Mouse (Mus musculus): Measurements from ENCODE around the gene Tubb2a. TPM values are rescaled to one million over a fixed set of nuclear protein-coding genes. Genes with fewer than 3 reads are reported as not detected.

Gene Tubb2a
- polyA plus RNA-seq, 1 experiment from 2014 or later, result 68.2 TPM

DNA sequence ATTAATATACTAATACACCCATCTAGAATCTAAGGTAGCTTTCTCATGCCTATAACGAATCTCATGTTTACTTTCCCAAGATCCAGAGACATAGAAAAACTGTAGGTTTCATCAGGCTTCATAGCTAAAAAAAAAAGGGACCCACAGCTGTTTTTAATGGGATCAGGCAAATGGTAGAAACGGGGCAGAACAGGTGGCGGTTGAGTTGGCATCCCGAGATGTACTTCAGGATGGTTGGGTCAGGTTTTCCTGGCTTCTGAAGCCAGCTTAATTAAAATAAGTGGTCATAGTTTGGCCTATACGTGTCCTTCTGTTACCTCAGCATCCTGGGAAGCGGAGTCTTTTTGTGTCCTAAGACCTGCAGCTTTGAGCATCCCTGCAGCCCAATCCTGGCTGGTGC lies 6.0 kb downstream of the Tubb2a start:
- Histone ChIP-seq H3K9ac (ENCODE audit: low read depth, low read length) (no peak overlapping the region), H3K9me3 (replicated peaks; ENCODE audit: control insufficient read depth, low read length) (no peaks in the 10 kb centered on the region), H3K27ac (ENCODE audit: low read length) (no peak overlapping the region), H3K27me3 (ENCODE audit: control insufficient read depth, insufficient read depth, low read depth, low read length) (no peaks in the 10 kb centered on the region), H3K36me3 (ENCODE audit: control insufficient read depth, insufficient read depth) (no peaks in the 10 kb centered on the region), H3K4me2 (ENCODE audit: low read depth, low read length) (no peak overlapping the region), H3K4me3 (ENCODE audit: low read depth, low read length) (no peak overlapping the region), H3K4me1 (ENCODE audit: control insufficient read depth, low read depth, low read length) (peaks cover 8% of the 10 kb centered on the region)
- 73% methylated on average over 6 of the region's 6 CpGs for WGBS (ENCODE audit: insufficient replicate concordance)
- no peak for ATAC-seq (ENCODE audit: low read depth)

DNA sequence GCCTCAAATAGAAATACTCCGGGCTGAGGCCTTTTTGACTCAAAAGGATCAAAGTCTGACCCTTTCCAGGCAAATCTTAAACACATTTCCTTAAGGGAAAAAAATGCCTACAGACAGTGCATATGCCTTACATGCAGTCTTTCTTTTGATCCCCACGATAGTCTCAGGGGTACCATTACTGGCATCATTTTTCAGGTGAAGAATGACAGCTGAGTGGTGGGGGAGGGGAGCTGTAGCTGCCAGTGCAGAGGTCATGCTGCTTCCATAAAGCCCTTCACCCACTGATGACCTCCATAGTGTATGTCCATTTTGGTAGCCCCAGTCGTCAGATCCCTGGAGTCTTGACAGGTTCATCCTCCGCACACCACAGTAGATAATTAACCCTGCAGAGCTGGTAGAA lies 7.5 kb downstream of the Tubb2a start:
- ATAC-seq (ENCODE audit: low read depth), result no peak; the same call in 1 of the 2 replicates
- peaks cover 3% of the 10 kb centered on the region for H3K4me1 ChIP-seq (ENCODE audit: control insufficient read depth, low read depth, low read length)
- no peak overlapping the region for H3K9ac ChIP-seq (ENCODE audit: low read depth, low read length)
- no peak overlapping the region for H3K4me3 ChIP-seq (ENCODE audit: low read depth, low read length)
- WGBS (ENCODE audit: insufficient replicate concordance), result 69% methylated on average over 4 of the region's 4 CpGs
- no peaks in the 10 kb centered on the region for H3K36me3 ChIP-seq (ENCODE audit: control insufficient read depth, insufficient read depth)
- H3K9me3 ChIP-seq (replicated peaks; ENCODE audit: control insufficient read depth, low read length), result no peaks in the 10 kb centered on the region
- H3K27ac ChIP-seq (ENCODE audit: low read length), result no peak overlapping the region
- H3K4me2 ChIP-seq (ENCODE audit: low read depth, low read length), result no peak overlapping the region
- H3K27me3 ChIP-seq (ENCODE audit: control insufficient read depth, insufficient read depth, low read depth, low read length), result no peaks in the 10 kb centered on the region

DNA sequence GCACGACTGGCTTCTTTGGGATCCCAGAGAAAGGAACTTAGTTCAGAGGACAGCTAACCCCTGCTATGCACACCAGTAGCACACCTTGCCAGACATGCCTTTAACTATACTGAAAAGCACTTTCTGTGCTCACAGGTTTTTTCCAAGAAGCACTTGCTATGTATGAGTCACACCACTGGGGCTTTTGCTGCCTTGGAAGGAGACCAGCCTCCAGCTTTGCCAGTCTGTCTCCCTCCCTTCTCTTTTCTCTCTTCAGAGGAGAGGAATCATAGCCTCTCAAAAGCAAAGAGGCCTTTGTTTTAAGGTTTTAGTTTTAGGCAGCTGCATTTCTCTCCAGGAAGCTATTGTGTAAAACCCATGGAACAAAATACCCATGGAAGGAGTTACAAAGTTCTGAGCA lies 11.5 kb downstream of the Tubb2a start:
- Histone ChIP-seq H3K9ac (ENCODE audit: low read depth, low read length) (no peak overlapping the region), H3K4me1 (ENCODE audit: control insufficient read depth, low read depth, low read length) (peaks cover 3% of the 10 kb centered on the region), H3K9me3 (replicated peaks; ENCODE audit: control insufficient read depth, low read length) (no peaks in the 10 kb centered on the region), H3K27me3 (ENCODE audit: control insufficient read depth, insufficient read depth, low read depth, low read length) (no peaks in the 10 kb centered on the region), H3K4me3 (ENCODE audit: low read depth, low read length) (no peak overlapping the region), H3K27ac (ENCODE audit: low read length) (no peak overlapping the region), H3K36me3 (ENCODE audit: control insufficient read depth, insufficient read depth) (no peaks in the 10 kb centered on the region), H3K4me2 (ENCODE audit: low read depth, low read length) (no peak overlapping the region)
- no peak for ATAC-seq (ENCODE audit: low read depth)
- 41% methylated on average over 1 of the region's 1 CpGs for WGBS (ENCODE audit: insufficient replicate concordance)

GRCm38 (mm10) chr13:34062466-34062865 lies 15.3 kb downstream of the Tubb2a start:
- H3K27me3 ChIP-seq (ENCODE audit: control insufficient read depth, insufficient read depth, low read depth, low read length), result no peaks in the 10 kb centered on the region
- no peak overlapping the region for H3K27ac ChIP-seq (ENCODE audit: low read length)
- H3K9ac ChIP-seq (ENCODE audit: low read depth, low read length), result no peak overlapping the region
- 69% methylated on average over 10 of the region's 10 CpGs for WGBS (ENCODE audit: insufficient replicate concordance)
- no peaks in the 10 kb centered on the region for H3K4me1 ChIP-seq (ENCODE audit: control insufficient read depth, low read depth, low read length)
- H3K4me2 ChIP-seq (ENCODE audit: low read depth, low read length), result no peak overlapping the region
- H3K4me3 ChIP-seq (ENCODE audit: low read depth, low read length), result no peak overlapping the region
- H3K36me3 ChIP-seq (ENCODE audit: control insufficient read depth, insufficient read depth), result no peaks in the 10 kb centered on the region
- no peaks in the 10 kb centered on the region for H3K9me3 ChIP-seq (replicated peaks; ENCODE audit: control insufficient read depth, low read length)
- ATAC-seq (ENCODE audit: low read depth), result no peak

GRCm38 (mm10) chr13:34060061-34060460 lies 17.7 kb downstream of the Tubb2a start:
- Histone ChIP-seq H3K36me3 (ENCODE audit: control insufficient read depth, insufficient read depth) (no peaks in the 10 kb centered on the region; the same call in 1 of the 2 replicates), H3K4me3 (ENCODE audit: low read depth, low read length) (no peak overlapping the region), H3K9ac (ENCODE audit: low read depth, low read length) (no peak overlapping the region), H3K4me2 (ENCODE audit: low read depth, low read length) (no peak overlapping the region), H3K27ac (ENCODE audit: low read length) (no peak overlapping the region), H3K9me3 (replicated peaks; ENCODE audit: control insufficient read depth, low read length) (no peaks in the 10 kb centered on the region), H3K27me3 (ENCODE audit: control insufficient read depth, insufficient read depth, low read depth, low read length) (no peaks in the 10 kb centered on the region), H3K4me1 (ENCODE audit: control insufficient read depth, low read depth, low read length) (no peaks in the 10 kb centered on the region)
- WGBS (ENCODE audit: insufficient replicate concordance), result 76% methylated on average over 9 of the region's 9 CpGs
- no peak for ATAC-seq (ENCODE audit: low read depth)

DNA sequence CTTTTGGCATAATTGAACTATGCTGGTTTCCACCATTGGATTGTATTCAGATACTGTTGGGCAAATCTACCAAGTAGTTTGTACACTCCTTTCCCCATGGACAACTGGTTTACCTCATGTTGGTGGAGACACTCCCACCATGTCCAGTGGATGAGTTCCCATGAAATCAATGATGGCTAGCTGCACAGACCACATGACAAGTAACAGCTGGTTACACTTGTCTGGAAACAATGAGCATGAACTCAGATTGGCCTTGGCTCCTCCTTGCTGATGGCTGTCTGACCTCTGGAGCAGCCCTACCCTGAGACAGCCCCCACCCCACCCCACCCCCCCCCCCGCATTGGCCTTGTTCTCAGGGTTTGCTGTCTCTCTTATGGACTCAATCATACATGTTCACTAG lies 20.6 kb downstream of the Tubb2a start:
- Histone ChIP-seq H3K9me3 (replicated peaks; ENCODE audit: control insufficient read depth, low read length) (no peaks in the 10 kb centered on the region), H3K9ac (ENCODE audit: low read depth, low read length) (no peak overlapping the region), H3K4me1 (ENCODE audit: control insufficient read depth, low read depth, low read length) (no peaks in the 10 kb centered on the region; the same call in 1 of the 2 replicates), H3K27me3 (ENCODE audit: control insufficient read depth, insufficient read depth, low read depth, low read length) (no peaks in the 10 kb centered on the region), H3K36me3 (ENCODE audit: control insufficient read depth, insufficient read depth) (no peaks in the 10 kb centered on the region; the same call in 1 of the 2 replicates), H3K27ac (ENCODE audit: low read length) (no peak overlapping the region), H3K4me3 (ENCODE audit: low read depth, low read length) (no peak overlapping the region), H3K4me2 (ENCODE audit: low read depth, low read length) (no peak overlapping the region)
- no peak for ATAC-seq (ENCODE audit: low read depth)
- 75% methylated on average over 1 of the region's 1 CpGs for WGBS (ENCODE audit: insufficient replicate concordance)

- H3K36me3 ChIP-seq (ENCODE audit: control insufficient read depth, insufficient read depth), result no peaks in the 10 kb centered on the region; the same call in none of the 2 replicates
- H3K4me3 ChIP-seq (ENCODE audit: low read depth, low read length), result no peak overlapping the region
- peak overlapping the region; percentile 88 for H3K27ac ChIP-seq (ENCODE audit: low read length)
- peak; percentile 81 for ATAC-seq (ENCODE audit: low read depth)
- no peak overlapping the region for H3K4me2 ChIP-seq (ENCODE audit: low read depth, low read length)
- H3K9ac ChIP-seq (ENCODE audit: low read depth, low read length), result no peak overlapping the region
- H3K27me3 ChIP-seq (ENCODE audit: control insufficient read depth, insufficient read depth, low read depth, low read length), result no peaks in the 10 kb centered on the region
- H3K9me3 ChIP-seq (replicated peaks; ENCODE audit: control insufficient read depth, low read length), result no peaks in the 10 kb centered on the region
- H3K4me1 ChIP-seq (ENCODE audit: control insufficient read depth, low read depth, low read length), result no peaks in the 10 kb centered on the region; the same call in 1 of the 2 replicates
- 62% methylated on average over 3 of the region's 3 CpGs for WGBS (ENCODE audit: insufficient replicate concordance)
Observed at GRCm38 (mm10) chr13:34054983-34055382, 22.8 kb downstream of the Tubb2a start.

- WGBS (ENCODE audit: insufficient replicate concordance), result 54% methylated on average over 4 of the region's 4 CpGs
- peaks cover 2% of the 10 kb centered on the region for H3K36me3 ChIP-seq (ENCODE audit: control insufficient read depth, insufficient read depth)
- ATAC-seq (ENCODE audit: low read depth), result peak; percentile 80
Observed at GRCm38 (mm10) chr13:34054391-34054790, 23.4 kb downstream of the Tubb2a start.

DNA sequence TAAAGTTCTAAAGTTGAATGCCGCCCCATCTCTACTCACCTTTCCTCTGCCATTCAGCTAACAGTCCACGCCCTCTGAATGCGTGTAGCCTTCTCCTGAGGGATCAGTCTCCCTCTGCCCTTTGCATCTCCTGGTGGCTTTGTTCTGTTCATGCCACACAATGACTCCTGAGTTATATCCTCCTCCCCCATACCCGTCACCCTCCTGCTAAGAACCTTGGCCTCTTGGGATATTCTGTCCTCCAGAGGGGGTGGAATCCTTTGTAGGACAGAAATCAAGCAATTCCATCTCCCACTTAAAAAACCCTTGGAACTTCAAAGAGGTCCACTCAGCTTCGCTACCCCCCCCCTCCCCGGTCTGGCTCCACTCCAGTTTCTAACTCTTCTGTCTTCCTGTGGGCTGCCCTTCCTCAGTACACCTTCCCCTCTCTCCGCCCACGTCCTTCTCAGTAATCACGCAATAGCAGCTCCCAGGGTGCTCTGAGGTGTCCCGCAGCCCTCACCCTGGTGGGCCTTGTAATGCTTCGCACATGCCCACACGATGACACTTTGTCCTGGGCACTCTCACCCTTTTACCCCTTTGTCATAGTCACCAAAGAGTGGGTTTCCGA lies 24.0 kb downstream of the Tubb2a start:
- H3K36me3 ChIP-seq (ENCODE audit: control insufficient read depth, insufficient read depth), result peaks cover 2% of the 10 kb centered on the region
- H3K4me2 ChIP-seq (ENCODE audit: low read depth, low read length), result no peak overlapping the region
- H3K4me1 ChIP-seq (ENCODE audit: control insufficient read depth, low read depth, low read length), result no peaks in the 10 kb centered on the region; the same call in 1 of the 2 replicates
- no peak overlapping the region for H3K9ac ChIP-seq (ENCODE audit: low read depth, low read length)
- peak overlapping the region; percentile 88 for H3K27ac ChIP-seq (ENCODE audit: low read length)
- H3K27me3 ChIP-seq (ENCODE audit: control insufficient read depth, insufficient read depth, low read depth, low read length), result no peaks in the 10 kb centered on the region
- ATAC-seq (ENCODE audit: low read depth), result no peak
- no peak overlapping the region for H3K4me3 ChIP-seq (ENCODE audit: low read depth, low read length)
- WGBS (ENCODE audit: insufficient replicate concordance), result 69% methylated on average over 13 of the region's 13 CpGs
- no peaks in the 10 kb centered on the region for H3K9me3 ChIP-seq (replicated peaks; ENCODE audit: control insufficient read depth, low read length)

More at GRCm38 (mm10) chr13:34054391-34054790, 23.4 kb downstream of the Tubb2a start:
- H3K27me3 ChIP-seq (ENCODE audit: control insufficient read depth, insufficient read depth, low read depth, low read length), result no peaks in the 10 kb centered on the region
- H3K9ac ChIP-seq (ENCODE audit: low read depth, low read length), result no peak overlapping the region
- H3K27ac ChIP-seq (ENCODE audit: low read length), result peak overlapping the region; percentile 88
- H3K4me3 ChIP-seq (ENCODE audit: low read depth, low read length), result no peak overlapping the region
- no peaks in the 10 kb centered on the region for H3K9me3 ChIP-seq (replicated peaks; ENCODE audit: control insufficient read depth, low read length)
- H3K4me2 ChIP-seq (ENCODE audit: low read depth, low read length), result no peak overlapping the region
- no peaks in the 10 kb centered on the region; the same call in 1 of the 2 replicates for H3K4me1 ChIP-seq (ENCODE audit: control insufficient read depth, low read depth, low read length)

All from liver, embryonic 16.5 days (tissue).